Mouse (Mus musculus): ENCODE results near the gene Sult2b1. TPM values are rescaled to one million over a fixed set of nuclear protein-coding genes. Genes with fewer than 3 reads are reported as not detected.
A peak's percentile ranks its signal among the peaks of the same experiment; 100 is the strongest.

Gene Sult2b1
- 4.1 TPM in 1 of 2 replicates, not detected in the other for total RNA-seq (2017)

DNA sequence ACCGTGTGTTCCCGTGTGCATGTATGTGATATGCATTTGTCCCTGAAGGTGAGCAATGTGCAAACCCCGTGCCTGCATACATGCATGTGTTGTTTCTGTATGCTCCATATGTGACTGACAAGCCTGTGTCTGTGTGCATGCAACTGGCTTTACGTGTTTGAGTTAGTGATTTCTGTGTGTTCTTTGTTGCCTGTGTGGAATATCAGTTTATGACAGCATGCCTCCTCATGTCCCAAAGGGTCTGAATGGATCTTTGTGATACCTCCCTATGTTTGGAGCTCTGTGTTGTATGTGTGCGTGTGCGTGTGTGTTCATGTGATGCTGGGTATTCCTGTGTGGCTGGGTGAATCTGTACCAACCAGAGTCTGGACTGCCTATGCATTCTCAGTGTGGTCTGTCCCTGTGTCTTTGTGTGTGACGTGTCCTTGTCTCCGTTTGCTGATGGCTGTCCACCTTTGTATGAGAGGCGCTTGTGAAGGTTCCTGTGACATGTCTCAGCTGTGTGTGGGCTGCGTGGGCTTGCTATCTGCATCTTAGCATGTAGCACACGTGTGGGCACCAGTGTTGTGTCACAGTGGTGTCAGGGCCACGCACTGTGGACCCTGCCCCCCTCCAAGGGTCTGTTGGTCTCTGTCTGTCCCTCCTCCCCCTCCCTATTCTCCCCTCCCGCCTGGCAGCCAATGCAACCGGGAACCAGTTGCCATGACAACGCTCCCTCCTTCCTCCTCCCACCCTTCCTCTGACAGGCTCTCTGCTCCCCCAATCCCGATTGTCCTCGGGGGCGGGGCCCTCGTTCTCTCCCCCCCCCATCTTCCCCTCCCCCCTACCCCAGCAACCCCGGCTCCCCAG lies at the start of gene Sult2b1:
Gene Sult2b1, minus strand, starts transcription at position 146 of the 849 bp plus-strand sequence.
- no peak for ATAC-seq (replicated peaks in 1 of 2; ENCODE audit: insufficient read depth in 1 of 2, low FRiP score in 2 of 2, low TSS enrichment in 1 of 2, low read depth in 1 of 2, poor library complexity in 2 of 2, severe bottlenecking in 2 of 2)

DNA sequence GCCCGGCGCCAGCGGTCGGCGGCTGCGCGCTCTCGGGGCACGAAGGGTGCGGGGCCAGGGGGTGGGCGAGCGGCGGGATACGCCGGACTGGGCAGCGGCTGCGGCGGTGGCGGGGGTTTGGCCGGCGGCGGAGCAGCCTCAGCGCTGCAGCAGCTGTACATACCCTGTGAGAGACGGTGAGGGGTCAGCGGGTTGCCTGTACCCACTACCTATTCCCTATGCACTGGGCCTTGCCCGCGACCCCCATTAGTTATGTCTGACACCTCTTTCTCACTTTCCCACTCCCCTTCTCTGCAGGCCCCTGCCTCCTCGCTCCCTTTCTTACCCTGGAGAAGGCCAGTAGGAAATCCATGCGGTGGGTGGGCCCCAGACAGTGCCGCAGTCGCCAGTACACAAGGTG lies 49.5 kb upstream of the Sult2b1 start:
- no peak for ATAC-seq (replicated peaks in 1 of 2; ENCODE audit: insufficient read depth in 1 of 2, low FRiP score in 2 of 2, low TSS enrichment in 1 of 2, low read depth in 1 of 2, poor library complexity in 2 of 2, severe bottlenecking in 2 of 2)

DNA sequence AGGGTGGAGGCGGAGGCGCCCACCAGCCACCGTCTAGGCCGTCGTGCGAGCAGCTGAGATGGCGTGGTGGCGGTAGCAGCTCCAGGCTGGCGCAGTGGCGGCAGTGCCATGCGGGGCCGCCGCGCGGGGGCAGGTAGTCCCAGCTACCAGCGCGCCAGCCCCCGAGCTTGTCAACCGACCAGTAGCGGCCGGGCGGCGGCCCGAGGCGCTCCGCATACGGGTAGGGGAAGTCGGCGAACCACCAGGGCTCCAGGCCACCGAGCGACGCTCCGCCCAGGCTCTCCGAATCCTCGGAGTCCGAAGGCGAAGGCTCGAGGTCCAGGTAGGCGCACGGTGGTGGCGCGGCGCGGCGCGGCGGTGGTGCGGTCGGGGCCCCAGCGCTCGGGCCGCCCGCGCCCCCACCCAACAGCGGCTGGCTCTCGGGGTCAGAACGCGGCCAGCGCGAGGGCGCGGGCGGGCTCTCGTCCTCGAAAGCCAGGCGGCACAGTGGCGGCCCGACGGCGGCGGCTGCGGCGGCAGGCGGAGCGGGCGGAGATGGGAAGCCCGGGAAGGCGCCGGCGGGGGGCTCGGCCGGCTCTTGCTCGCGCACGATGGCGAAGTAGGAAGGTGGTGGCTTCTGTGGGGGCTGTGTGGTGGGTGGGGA lies 48.8 kb upstream of the Sult2b1 start:
- 0 out of 4 replicates have a peak, but pooled peaks of 1 of the 2 experiments have one; percentile 22 for ATAC-seq (replicated peaks in 1 of 2; ENCODE audit: insufficient read depth in 1 of 2, low FRiP score in 2 of 2, low TSS enrichment in 1 of 2, low read depth in 1 of 2, poor library complexity in 2 of 2, severe bottlenecking in 2 of 2)

DNA sequence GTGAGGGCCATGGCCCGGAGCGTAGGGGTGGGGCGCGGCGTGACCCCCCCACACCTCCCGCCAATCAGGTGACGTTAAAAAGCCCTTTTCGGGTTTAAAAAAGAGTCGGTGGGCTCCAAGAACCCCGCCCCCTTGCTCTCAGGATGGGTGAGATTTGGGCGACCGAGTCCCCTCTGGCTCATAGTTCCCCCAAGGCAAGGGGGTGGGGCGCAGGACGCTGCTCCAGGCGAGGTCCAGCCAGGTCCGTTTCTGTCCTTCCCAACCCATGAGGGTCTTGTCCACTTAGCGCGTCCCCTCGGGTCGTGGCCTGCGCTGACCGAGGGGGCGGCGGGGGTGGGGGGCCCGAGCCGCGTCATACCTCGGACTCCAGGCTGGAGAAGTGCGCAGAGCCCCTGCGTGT lies 48.0 kb upstream of the Sult2b1 start:
- no peak for ATAC-seq (replicated peaks in 1 of 2; ENCODE audit: insufficient read depth in 1 of 2, low FRiP score in 2 of 2, low TSS enrichment in 1 of 2, low read depth in 1 of 2, poor library complexity in 2 of 2, severe bottlenecking in 2 of 2)

DNA sequence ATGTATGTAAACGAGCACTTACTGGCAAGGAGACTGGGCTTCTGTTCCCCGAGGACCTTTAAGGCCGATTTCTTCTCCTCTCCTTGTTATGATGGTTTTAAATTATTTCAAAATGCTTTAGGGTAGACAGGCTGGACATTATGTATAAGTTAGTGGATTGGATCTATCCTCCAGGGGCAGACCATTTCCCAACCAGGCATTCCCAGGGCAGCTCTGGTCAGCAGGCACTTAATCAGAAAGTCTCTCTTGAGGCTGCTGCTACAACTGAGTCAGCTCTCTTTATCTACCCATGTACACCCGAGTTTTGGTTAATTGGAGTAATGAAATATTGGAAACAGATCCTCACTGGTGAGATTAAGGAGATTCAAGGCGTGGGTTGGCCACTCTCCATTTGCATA lies 46.7 kb upstream of the Sult2b1 start:
- ATAC-seq (replicated peaks in 1 of 2; ENCODE audit: insufficient read depth in 1 of 2, low FRiP score in 2 of 2, low TSS enrichment in 1 of 2, low read depth in 1 of 2, poor library complexity in 2 of 2, severe bottlenecking in 2 of 2), result no peak

DNA sequence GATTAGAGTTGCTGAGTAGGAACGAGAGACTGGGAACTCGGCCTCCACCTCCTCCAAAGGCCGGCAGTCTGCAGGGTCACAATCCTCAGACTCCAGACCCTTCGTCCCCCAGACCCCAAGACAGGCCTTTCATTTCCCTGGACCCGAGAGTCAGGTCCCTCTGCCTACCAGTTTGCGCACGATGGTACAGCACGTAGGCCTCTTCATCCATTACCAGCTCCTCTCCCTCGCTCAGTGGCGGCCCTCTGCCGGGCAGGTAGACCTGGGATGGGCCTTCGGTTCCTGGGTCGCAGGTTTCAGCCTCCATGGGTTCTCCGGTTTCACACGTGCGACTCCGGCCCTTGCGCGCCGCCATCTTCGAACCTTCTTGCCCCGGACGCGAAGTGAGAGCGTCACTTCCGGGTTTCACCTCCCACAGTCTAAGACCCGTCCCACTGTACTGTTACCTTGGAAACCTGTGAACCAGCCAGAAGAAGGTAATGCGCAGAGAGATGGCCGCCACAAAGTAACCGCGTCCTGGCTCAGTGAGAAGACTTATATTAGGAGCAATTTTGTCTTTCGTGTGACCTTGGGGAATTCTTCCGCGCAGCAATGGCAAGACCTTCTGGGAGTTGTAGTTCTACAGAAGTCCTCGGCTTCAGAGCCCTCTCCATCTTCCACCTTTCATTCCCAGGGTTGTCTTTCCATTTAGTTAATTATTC lies 46.1 kb upstream of the Sult2b1 start, which contains the start of gene Grwd1:
Gene Grwd1, minus strand, starts transcription at position 518 of the 701 bp plus-strand sequence.
- peak; percentile 83 to 88 for ATAC-seq (replicated peaks in 1 of 2; ENCODE audit: insufficient read depth in 1 of 2, low FRiP score in 2 of 2, low TSS enrichment in 1 of 2, low read depth in 1 of 2, poor library complexity in 2 of 2, severe bottlenecking in 2 of 2)

DNA sequence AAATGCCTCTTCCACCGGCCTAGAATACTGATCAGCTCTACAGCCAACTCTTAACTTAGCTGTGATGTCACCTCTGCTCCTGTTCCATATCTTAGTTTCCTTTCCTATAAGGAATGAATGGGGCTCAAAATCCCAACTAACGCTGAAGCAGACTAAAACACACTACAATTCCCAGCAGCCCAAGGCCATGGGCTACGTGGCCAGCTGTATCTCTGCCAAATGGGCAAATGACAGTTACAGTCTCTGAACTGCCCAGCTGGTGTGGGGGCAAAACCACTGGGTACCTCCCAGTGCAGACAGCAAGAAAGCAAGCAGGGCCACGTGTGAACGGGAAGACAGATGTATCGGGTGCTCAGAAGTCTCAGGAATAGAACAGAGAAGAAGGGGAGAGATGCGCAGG lies 42.2 kb upstream of the Sult2b1 start:
- ATAC-seq (replicated peaks in 1 of 2; ENCODE audit: insufficient read depth in 1 of 2, low FRiP score in 2 of 2, low TSS enrichment in 1 of 2, low read depth in 1 of 2, poor library complexity in 2 of 2, severe bottlenecking in 2 of 2), result no peak

DNA sequence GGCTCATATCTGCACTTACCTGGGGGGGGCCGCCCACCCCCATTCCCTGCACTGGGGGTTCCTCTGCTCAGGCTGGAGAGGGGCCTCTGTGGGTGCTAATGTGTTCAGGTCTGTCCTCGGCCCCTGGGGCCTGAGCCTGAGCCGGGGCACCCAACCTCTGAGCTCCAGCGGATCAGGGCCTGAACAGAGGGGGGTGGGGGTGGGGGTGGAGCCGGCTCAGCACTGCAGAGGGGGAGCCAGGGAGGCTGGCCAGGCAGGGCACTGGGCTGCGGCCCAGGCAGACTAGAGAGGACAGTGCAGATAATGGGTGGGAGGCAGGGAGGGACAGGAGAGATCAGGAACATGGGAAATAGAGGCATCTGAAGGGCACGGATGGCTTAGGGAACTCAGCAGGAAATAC lies 40.1 kb upstream of the Sult2b1 start, which contains the start of gene Kcnj14:
Gene Kcnj14, minus strand, starts transcription at position 185 of the 400 bp plus-strand sequence.
- ATAC-seq (replicated peaks in 1 of 2; ENCODE audit: insufficient read depth in 1 of 2, low FRiP score in 2 of 2, low TSS enrichment in 1 of 2, low read depth in 1 of 2, poor library complexity in 2 of 2, severe bottlenecking in 2 of 2), result no peak

DNA sequence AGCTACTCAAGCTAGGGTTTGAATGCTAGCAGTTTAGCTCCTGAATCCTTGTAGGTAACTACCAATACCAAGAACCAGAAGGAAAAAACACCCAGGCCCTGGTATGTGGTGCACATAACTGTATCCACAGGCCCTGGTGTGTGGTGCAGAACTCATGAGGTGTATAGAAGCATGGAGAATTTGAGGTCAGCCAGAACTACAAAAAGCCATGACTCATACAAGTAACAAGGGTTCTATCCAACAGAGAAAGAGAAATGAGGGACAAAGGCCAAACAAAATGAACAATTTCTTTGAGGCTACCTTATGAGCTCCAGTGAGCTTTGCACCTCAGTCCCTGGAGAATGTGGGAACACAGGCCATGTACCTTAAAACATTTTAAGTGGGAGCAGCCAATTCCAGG lies 36.4 kb upstream of the Sult2b1 start:
- no peak for ATAC-seq (replicated peaks in 1 of 2; ENCODE audit: insufficient read depth in 1 of 2, low FRiP score in 2 of 2, low TSS enrichment in 1 of 2, low read depth in 1 of 2, poor library complexity in 2 of 2, severe bottlenecking in 2 of 2)

DNA sequence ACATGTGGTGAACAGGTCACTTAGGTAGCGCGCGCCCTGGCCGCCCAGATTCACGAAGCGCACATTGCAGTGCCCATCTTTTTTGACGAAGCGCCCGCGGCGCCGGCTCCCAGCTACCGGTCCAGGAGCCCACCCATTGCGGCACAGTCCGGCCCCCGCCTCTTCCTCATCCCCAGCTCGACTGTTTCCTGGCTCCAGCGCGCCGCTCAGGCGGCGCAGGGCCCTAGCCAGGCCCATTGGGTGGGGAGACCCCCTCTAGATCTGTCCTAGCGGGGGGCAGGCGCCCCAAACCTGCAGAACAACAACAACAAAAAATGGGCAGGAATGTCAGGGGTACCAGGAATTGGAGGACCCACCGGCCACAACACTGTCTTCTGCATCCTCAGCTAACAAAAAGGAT lies 35.4 kb upstream of the Sult2b1 start:
- ATAC-seq (replicated peaks in 1 of 2; ENCODE audit: insufficient read depth in 1 of 2, low FRiP score in 2 of 2, low TSS enrichment in 1 of 2, low read depth in 1 of 2, poor library complexity in 2 of 2, severe bottlenecking in 2 of 2), result no peak

DNA sequence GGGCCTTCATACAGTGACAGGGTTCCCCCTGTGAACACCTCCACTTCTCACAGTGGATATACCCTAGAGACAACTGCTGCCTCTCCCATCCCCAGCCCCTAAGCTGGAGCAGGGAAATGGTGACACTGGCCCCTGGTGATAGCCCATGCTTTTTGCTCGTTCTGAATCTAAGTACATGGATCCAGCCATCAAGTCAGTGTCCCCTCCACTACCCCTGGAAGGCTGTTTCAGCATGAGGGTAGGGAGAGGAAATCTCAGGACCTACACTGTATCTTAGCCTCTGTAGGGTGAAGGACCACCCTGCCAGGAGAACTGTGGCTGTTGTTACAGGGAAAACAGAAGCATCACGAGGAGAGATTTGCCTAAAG lies 31.5 kb upstream of the Sult2b1 start:
- no peak for ATAC-seq (replicated peaks in 1 of 2; ENCODE audit: insufficient read depth in 1 of 2, low FRiP score in 2 of 2, low TSS enrichment in 1 of 2, low read depth in 1 of 2, poor library complexity in 2 of 2, severe bottlenecking in 2 of 2)

DNA sequence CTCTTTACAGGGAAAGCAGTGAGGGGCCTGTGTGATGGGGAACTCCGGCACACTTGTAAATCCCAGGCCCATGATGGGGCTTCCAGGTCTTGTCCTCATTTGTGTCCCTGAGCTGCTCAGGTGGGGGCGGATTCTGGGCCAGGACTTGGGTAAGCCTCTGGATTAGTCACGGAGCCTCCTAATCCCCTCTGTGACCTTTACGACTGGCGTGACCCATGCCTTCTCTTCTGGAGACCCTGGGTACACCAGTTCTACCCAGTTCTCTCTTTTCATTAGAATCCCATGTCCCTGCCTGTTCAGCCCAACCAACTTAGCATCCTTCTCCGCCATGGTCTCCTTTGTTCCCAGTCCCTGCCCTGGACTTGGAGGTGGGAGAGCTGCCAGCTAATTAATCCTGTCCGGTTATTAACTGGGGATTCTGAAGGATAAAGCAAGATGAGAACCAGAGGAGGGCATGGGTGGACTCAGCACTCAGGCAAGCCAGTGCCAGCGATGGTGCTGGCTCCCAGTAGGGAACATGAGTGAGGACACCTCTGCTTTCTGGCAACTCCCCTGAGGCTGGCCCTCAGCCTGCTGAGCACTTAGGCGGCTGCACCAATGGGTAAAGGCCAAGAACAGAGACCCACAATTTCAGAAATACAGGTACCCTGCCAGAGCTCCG lies 31.0 kb upstream of the Sult2b1 start:
- no peak for ATAC-seq (replicated peaks in 1 of 2; ENCODE audit: insufficient read depth in 1 of 2, low FRiP score in 2 of 2, low TSS enrichment in 1 of 2, low read depth in 1 of 2, poor library complexity in 2 of 2, severe bottlenecking in 2 of 2)

DNA sequence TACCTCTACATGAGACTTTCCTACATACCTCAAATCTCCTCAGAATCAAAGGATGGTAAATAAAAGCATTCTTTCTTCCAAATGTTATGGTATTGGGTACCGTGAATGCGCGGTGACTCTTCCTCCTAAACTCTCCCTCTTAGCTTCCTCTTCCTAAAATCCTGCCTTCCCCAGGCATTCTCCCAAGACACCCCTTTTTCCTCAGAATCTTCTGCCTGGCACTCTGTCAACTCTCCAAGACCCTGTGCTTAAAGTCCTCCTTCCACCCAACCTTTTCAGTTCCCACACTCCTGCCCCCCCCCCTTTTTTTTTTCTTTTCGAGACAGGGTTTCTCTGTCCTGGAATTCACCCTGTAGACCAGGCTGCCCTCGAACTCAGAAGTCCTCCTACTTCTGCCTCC lies 30.4 kb upstream of the Sult2b1 start:
- ATAC-seq (replicated peaks in 1 of 2; ENCODE audit: insufficient read depth in 1 of 2, low FRiP score in 2 of 2, low TSS enrichment in 1 of 2, low read depth in 1 of 2, poor library complexity in 2 of 2, severe bottlenecking in 2 of 2), result no peak

DNA sequence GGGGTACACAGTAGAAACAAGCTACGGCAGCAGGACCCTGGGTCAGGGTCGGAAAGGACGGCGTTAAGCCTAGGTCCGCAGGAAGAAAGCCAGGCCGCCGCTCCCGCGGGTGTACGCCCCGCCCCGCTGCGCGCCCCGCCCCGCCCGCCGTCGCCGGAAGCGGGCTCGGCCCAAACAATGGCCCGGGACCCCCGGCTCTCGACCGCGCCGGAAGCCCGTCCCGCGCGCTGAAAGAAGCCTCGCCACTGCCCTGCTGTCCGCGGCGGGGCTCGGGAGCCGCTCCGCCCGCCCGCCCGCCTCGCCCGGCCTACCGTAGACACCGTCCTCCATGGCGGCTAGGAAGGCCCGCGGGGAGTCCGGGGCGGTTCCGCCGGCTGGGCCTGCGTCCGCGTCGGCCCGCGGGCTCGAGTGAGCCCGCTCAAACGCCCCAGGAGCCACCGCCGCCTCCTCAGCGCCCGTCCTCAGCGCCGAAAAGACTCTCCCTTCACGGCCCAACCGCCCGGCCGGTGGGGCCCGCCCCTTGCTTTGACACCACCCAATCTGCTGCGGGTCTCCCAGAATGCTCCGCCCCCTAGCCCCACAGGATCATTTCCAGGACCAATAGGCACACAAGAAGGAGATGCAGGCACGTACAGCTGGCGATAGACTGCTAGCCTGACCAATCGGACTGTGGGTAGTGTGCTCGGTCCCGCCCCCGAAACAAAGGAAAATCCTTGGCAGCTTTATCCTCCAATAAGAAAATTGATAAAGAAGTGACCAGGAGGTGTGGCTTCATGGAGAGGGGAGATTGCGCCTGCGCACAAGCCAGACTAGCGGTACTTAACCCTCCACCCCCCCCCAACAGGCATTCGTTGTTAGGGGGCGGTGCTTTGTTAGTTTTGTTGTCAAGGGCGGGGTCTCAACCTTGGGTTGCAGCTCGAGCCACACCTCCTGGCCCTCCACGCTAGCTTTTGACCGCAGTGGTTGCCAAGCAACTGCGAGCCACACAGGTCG lies 29.6 kb upstream of the Sult2b1 start, which contains the start of gene Cyth2:
Gene Cyth2, minus strand, starts transcription at position 795 of the 993 bp plus-strand sequence.
- ATAC-seq (replicated peaks in 1 of 2; ENCODE audit: insufficient read depth in 1 of 2, low FRiP score in 2 of 2, low TSS enrichment in 1 of 2, low read depth in 1 of 2, poor library complexity in 2 of 2, severe bottlenecking in 2 of 2), result peak; percentile 97

DNA sequence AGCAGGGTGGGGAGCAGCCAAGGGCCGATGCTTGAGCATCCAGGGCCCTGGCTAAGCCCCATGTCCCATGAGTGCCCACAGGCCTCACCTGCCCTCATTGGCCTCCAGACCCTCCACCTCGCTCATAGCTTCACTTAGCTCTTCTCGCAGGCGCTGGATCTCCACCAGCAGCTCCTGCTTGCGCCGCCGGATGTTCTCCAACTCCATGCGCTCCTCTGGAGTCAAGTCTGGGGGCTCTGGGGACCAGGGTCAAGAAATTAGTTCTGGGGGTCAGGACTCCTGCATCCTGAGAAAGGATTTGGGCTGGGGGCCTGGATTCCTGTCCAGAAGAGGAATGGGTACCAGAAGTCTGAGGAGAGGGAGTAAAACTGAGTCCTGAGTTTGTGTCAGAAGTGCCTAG lies 28.5 kb upstream of the Sult2b1 start:
- ATAC-seq (replicated peaks in 1 of 2; ENCODE audit: insufficient read depth in 1 of 2, low FRiP score in 2 of 2, low TSS enrichment in 1 of 2, low read depth in 1 of 2, poor library complexity in 2 of 2, severe bottlenecking in 2 of 2), result no peak

DNA sequence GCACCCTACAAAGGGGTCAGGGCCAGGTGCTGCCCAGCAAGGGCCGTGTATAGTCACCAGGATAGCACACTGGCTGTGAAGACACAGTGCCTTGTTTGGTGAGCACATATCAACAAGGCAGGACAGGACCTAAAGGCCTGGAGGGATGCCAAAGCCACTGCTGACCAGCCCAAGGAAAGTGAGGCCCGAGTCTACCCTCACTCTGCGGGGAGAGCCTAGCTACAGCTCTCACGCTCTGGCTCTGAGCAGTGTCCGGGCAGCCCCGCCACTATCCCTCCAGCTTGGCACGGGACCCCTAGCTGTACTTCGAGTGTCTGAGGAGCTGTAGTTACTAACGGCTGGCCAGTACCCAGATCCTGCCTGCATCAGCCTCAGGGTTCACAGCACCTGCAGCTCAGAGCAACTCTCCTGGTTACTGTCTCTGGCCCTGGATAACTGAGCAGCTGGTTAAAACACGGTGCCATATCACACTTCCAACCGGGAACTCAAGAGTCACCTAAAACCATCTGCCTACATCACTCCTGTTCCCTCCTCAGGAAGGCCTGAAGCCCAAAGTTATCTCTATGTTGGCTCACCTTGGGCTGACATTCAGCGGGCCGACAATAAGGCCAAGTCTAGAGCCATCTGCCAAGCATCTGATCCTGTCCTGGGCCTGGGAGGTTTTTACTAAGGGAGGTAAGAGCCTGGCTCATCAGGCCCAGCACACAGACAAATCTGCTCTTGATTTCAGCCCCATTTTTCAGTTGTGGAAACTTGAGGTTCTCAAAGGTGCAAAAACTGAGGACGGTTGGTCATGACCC lies 25.0 kb upstream of the Sult2b1 start:
- ATAC-seq (replicated peaks in 1 of 2; ENCODE audit: insufficient read depth in 1 of 2, low FRiP score in 2 of 2, low TSS enrichment in 1 of 2, low read depth in 1 of 2, poor library complexity in 2 of 2, severe bottlenecking in 2 of 2), result no peak

Data from hematopoietic stem cell, adult 5-6 weeks (primary cell).